Mouse (Mus musculus): ENCODE data around the gene Gnat2.
A peak's percentile ranks its signal among the peaks of the same experiment; 100 is the strongest.

Gnat2 gene

GRCm38 (mm10) chr3:108117465-108117864 lies 24.9 kb downstream of the Gnat2 start:
- no peak for DNase-seq (ENCODE audit: low spot score in 2 of 2)

GRCm38 (mm10) chr3:108121101-108121500 lies 28.5 kb downstream of the Gnat2 start:
- DNase-seq (ENCODE audit: low spot score in 2 of 2) = no peak

GRCm38 (mm10) chr3:108123242-108123641 lies 30.7 kb downstream of the Gnat2 start:
- DNase-seq (ENCODE audit: low spot score in 2 of 2) = no peak

- no peak for DNase-seq (ENCODE audit: low spot score in 2 of 2)
Observed at GRCm38 (mm10) chr3:108124131-108124530, 31.5 kb downstream of the Gnat2 start.

GRCm38 (mm10) chr3:108126327-108126726 lies 33.7 kb downstream of the Gnat2 start:
- no peak for DNase-seq (ENCODE audit: low spot score in 2 of 2)

GRCm38 (mm10) chr3:108128520-108128919 lies 35.9 kb downstream of the Gnat2 start:
- no peak for DNase-seq (ENCODE audit: low spot score in 2 of 2)

- DNase-seq (ENCODE audit: low spot score in 2 of 2) = no peak
Observed at GRCm38 (mm10) chr3:108129367-108129766, 36.8 kb downstream of the Gnat2 start.

- DNase-seq (ENCODE audit: low spot score in 2 of 2) = no peak
Observed at GRCm38 (mm10) chr3:108129804-108130203, 37.2 kb downstream of the Gnat2 start.

GRCm38 (mm10) chr3:108131216-108131615 lies 38.6 kb downstream of the Gnat2 start:
- no peak for DNase-seq (ENCODE audit: low spot score in 2 of 2)

GRCm38 (mm10) chr3:108131821-108132220 lies 39.2 kb downstream of the Gnat2 start:
- no peak for DNase-seq (ENCODE audit: low spot score in 2 of 2)

GRCm38 (mm10) chr3:108132484-108132883 lies 39.9 kb downstream of the Gnat2 start:
- no peak for DNase-seq (ENCODE audit: low spot score in 2 of 2)

GRCm38 (mm10) chr3:108134701-108135100 lies 42.1 kb downstream of the Gnat2 start:
- DNase-seq (ENCODE audit: low spot score in 2 of 2) = peak; percentile 66 to 83

GRCm38 (mm10) chr3:108139113-108139512 lies 46.5 kb downstream of the Gnat2 start:
- DNase-seq (ENCODE audit: low spot score in 2 of 2) = no peak

GRCm38 (mm10) chr3:108140786-108141185 lies 48.2 kb downstream of the Gnat2 start:
- DNase-seq (ENCODE audit: low spot score in 2 of 2) = no peak

- peak; percentile 88 to 89 for DNase-seq (ENCODE audit: low spot score in 2 of 2)
Observed at GRCm38 (mm10) chr3:108145534-108146445, 53.2 kb downstream of the Gnat2 start, which contains the start of gene Gnai3. Gnai3 (minus strand) TSS chr3:108146146.

GRCm38 (mm10) chr3:108146671-108147070 lies 54.1 kb downstream of the Gnat2 start:
- DNase-seq (ENCODE audit: low spot score in 2 of 2) = no peak

- DNase-seq (ENCODE audit: low spot score in 2 of 2) = peak; percentile 78 to 80
Observed at GRCm38 (mm10) chr3:108147386-108148235, 55.0 kb downstream of the Gnat2 start.

Measured in right cerebral cortex, postnatal 36 days (tissue).